Mouse (Mus musculus): ENCODE data around the gene Gm10139.
"Not testable (repeated sequence)": the region's sequence is repeated elsewhere in the genome, so short reads cannot be mapped to it uniquely, and the experiment has no call there.

Gm10139 gene

GRCm38 (mm10) chr13:65512378-65512777 lies at the start of gene Gm10139:
Gene Gm10139, plus strand, starts transcription at chr13:65512678.
- DNase-seq (ENCODE audit: low spot score in 2 of 2), result not testable (repeated sequence)

GRCm38 (mm10) chr13:65557636-65558035 lies 45.2 kb downstream of the Gm10139 start:
- DNase-seq (ENCODE audit: low spot score in 2 of 2), result not testable (repeated sequence)

Measured in frontal cortex, postnatal 36 days (tissue).